Mouse (Mus musculus): Measurements from ENCODE around the gene Gse1.

Gene Gse1

GRCm38 (mm10) chr8:120213229-120213628 lies 15.0 kb upstream of the Gse1 start:
- DNase-seq = no peak

GRCm38 (mm10) chr8:120213939-120214338 lies 14.3 kb upstream of the Gse1 start:
- DNase-seq = no peak

GRCm38 (mm10) chr8:120215416-120216141 lies 12.7 kb upstream of the Gse1 start:
- no peak for DNase-seq

- DNase-seq = peak; percentile 55 to 80
Observed at GRCm38 (mm10) chr8:120216855-120217830, 11.1 kb upstream of the Gse1 start.

- no peak for DNase-seq
Observed at GRCm38 (mm10) chr8:120222548-120222947, 5.7 kb upstream of the Gse1 start.

- no peak for DNase-seq
Observed at GRCm38 (mm10) chr8:120224521-120225420, 3.5 kb upstream of the Gse1 start.

- no peak for DNase-seq
Observed at GRCm38 (mm10) chr8:120225421-120226151, 2.7 kb upstream of the Gse1 start.

GRCm38 (mm10) chr8:120226700-120227577 lies 1.3 kb upstream of the Gse1 start:
- peak; percentile 29 to 83 for DNase-seq

- no peak for DNase-seq
Observed at GRCm38 (mm10) chr8:120227578-120227876, 729 bp upstream of the Gse1 start.

GRCm38 (mm10) chr8:120228781-120229573 lies 721 bp downstream of the Gse1 start:
- peak; percentile 42 to 73 for DNase-seq

GRCm38 (mm10) chr8:120229574-120229916 lies 1.3 kb downstream of the Gse1 start:
- DNase-seq = peak; percentile 58 to 70

- no peak for DNase-seq
Observed at GRCm38 (mm10) chr8:120230081-120230480, 1.8 kb downstream of the Gse1 start.

GRCm38 (mm10) chr8:120230715-120231614 lies 2.7 kb downstream of the Gse1 start:
- DNase-seq = peak; percentile 54 to 75

GRCm38 (mm10) chr8:120231870-120232269 lies 3.6 kb downstream of the Gse1 start:
- DNase-seq = peak; percentile 25 to 65

GRCm38 (mm10) chr8:120232398-120232797 lies 4.1 kb downstream of the Gse1 start:
- no peak for DNase-seq

GRCm38 (mm10) chr8:120232913-120233312 lies 4.7 kb downstream of the Gse1 start:
- DNase-seq = peak; percentile 45 to 79

- peak; percentile 38 to 58 for DNase-seq
Observed at GRCm38 (mm10) chr8:120234457-120234856, 6.2 kb downstream of the Gse1 start.

- DNase-seq = no peak
Observed at GRCm38 (mm10) chr8:120234866-120235265, 6.6 kb downstream of the Gse1 start.

- DNase-seq = no peak
Observed at GRCm38 (mm10) chr8:120243222-120243621, 15.0 kb downstream of the Gse1 start.

Data from lung, postnatal 4 days (tissue).